Mouse (Mus musculus) limb, embryonic 12.5 days (tissue): Measurements from ENCODE around the gene Farsa. TPM values are rescaled to one million over a fixed set of nuclear protein-coding genes. Genes with fewer than 3 reads are reported as not detected.
"Not testable (repeated sequence)": the region's sequence is repeated elsewhere in the genome, so short reads cannot be mapped to it uniquely, and the experiment has no call there.

ENCODE experiments used
- ATAC-seq: fragments of 200-750 bp; cut with Nextera tagmentation; 2 replicates; pipeline ENCODE4 v1.8.0; 2017; ENCODE audit warnings: low read depth, moderate TSS enrichment; ENCODE audit not compliant: insufficient number of reproducible peaks, insufficient read depth, low FRiP score, low TSS enrichment
- H3K27ac ChIP-seq: fragments of 300-500 bp; sonication (generic); 2 replicates; pipeline ENCODE4 v1.5.1; 2016; ENCODE audit warnings: mild to moderate bottlenecking, moderate library complexity
- H3K27me3 ChIP-seq: fragments of 300-500 bp; sonication (generic); 2 replicates; pipeline ENCODE4 v1.6.1; 2016; ENCODE audit warnings: mild to moderate bottlenecking, moderate library complexity
- H3K36me3 ChIP-seq: fragments of 300-500 bp; sonication (generic); 2 replicates; pipeline ENCODE4 v1.6.1; 2016; ENCODE audit warnings: mild to moderate bottlenecking, moderate library complexity
- H3K4me1 ChIP-seq: fragments of 300-500 bp; sonication (generic); replicated peaks from 2 replicates; pipeline ENCODE4 v1.6.1; 2016
- H3K4me2 ChIP-seq: fragments of 300-500 bp; sonication (generic); 2 replicates; pipeline ENCODE4 v1.6.1; 2016; ENCODE audit warnings: mild to moderate bottlenecking, moderate library complexity
- H3K4me3 ChIP-seq: fragments of 300-500 bp; sonication (generic); replicated peaks from 2 replicates; pipeline ENCODE4 v1.5.1; 2016; ENCODE audit warnings: mild to moderate bottlenecking
- H3K9ac ChIP-seq: fragments of 300-500 bp; sonication (generic); replicated peaks from 2 replicates; pipeline ENCODE4 v1.6.1; 2016; ENCODE audit warnings: mild to moderate bottlenecking, moderate library complexity
- H3K9me3 ChIP-seq: fragments of 300-500 bp; sonication (generic); 2 replicates; pipeline ENCODE4 v1.6.1; 2016; ENCODE audit warnings: mild to moderate bottlenecking, moderate library complexity
- WGBS: fragments of 180-500 bp; shearing (Covaris S2); methylation state at CpG from one replicate; pipeline ENCODE4 v1.1.7; 2016; 5-methylcytosine and 5-hydroxymethylcytosine counted together
- polyA plus RNA-seq: library from polyadenylated mRNA; unstranded; fragments of >200 nt; fragmentation: Nextera tagmentation; extraction: Ambion mirVana; gene quantifications from 2 replicates; pipeline ENCODE4 v1.2.1, GENCODE M21; 2016

Gene Farsa
- polyA plus RNA-seq, 1 experiment from 2014 or later, result 109 TPM

DNA sequence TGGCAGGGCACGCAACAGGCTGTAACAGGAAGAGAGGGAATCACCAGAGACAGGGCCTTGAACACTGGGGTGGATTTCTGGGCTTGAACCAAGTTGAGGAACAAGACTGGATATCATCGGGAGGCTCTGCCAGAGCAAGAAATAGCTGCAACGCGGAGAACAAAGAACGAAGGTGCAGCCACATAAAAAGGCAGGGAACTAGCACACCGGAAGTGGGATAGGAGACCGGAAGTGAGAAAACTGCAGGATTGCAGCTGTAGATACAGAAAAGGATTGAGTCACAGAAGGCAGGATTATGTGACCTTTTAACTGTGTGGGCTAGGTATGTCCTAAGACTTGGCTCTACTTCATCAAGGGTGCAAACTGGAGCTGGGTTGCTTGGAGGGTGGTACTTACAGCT, 47.6 kb downstream of the Farsa start:
- Histone ChIP-seq H3K9me3 (no peaks in the 10 kb centered on the region), H3K27ac (no peak overlapping the region), H3K4me2 (no peak overlapping the region), H3K9ac (no peak overlapping the region), H3K36me3 (no peaks in the 10 kb centered on the region), H3K4me3 (no peak overlapping the region), H3K4me1 (peaks cover 18% of the 10 kb centered on the region), H3K27me3 (peaks cover 19% of the 10 kb centered on the region)
- 88% methylated on average over 7 of the region's 7 CpGs for WGBS
- ATAC-seq, result no peak

GRCm38 (mm10) chr8:84907037-84907436, 50.2 kb downstream of the Farsa start:
- Histone ChIP-seq H3K27me3 (peaks cover 34% of the 10 kb centered on the region), H3K4me1 (peaks cover 25% of the 10 kb centered on the region), H3K4me2 (no peak overlapping the region), H3K9me3 (no peaks in the 10 kb centered on the region), H3K36me3 (peaks cover 4% of the 10 kb centered on the region; the same call in 1 of the 2 replicates), H3K4me3 (no peak overlapping the region), H3K9ac (no peak overlapping the region), H3K27ac (no peak overlapping the region)
- WGBS, result 95% methylated on average over 9 of the region's 9 CpGs
- ATAC-seq, result no peak

DNA sequence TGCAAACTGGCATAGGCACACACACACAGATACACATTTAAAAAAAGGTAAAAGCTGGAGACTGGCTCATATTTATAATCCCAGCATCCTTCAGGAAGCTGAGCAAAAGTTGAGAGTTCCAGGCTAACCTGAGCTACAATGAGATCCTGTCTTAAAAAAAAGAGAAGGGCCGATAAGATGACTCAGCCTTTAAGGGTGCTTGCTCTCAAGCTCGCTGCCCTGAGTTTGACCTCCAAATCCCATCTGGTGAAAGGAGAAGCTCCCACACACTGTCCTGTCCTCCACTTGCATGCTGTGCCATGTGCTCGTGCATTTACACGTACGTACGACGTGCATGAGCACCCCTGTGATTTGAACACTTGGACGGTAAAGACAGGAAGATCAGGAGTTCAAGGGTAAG, 50.7 kb downstream of the Farsa start:
- Histone ChIP-seq H3K27ac (no peak overlapping the region), H3K36me3 (peaks cover 4% of the 10 kb centered on the region; the same call in 1 of the 2 replicates), H3K9ac (no peak overlapping the region), H3K4me2 (no peak overlapping the region), H3K27me3 (peaks cover 37% of the 10 kb centered on the region), H3K9me3 (no peaks in the 10 kb centered on the region), H3K4me1 (peaks cover 24% of the 10 kb centered on the region), H3K4me3 (no peak overlapping the region)
- 83% methylated on average over 8 of the region's 8 CpGs for WGBS
- no peak for ATAC-seq

GRCm38 (mm10) chr8:84907979-84908378, 51.2 kb downstream of the Farsa start:
- ATAC-seq, result not testable (repeated sequence)

GRCm38 (mm10) chr8:84908421-84909161, 51.8 kb downstream of the Farsa start, which contains the start of gene Dnase2a:
TSS of gene Dnase2a (plus strand) at chr8:84908560.
- Histone ChIP-seq H3K27me3 (peaks cover 48% of the 10 kb centered on the region), H3K4me3 (peak within 1 kb of the TSS; percentile 58), H3K9ac (peak within 1 kb of the TSS; percentile 70), H3K27ac (0 out of 2 replicates have a peak within 1 kb of the TSS, but pooled peaks have one; percentile 17), H3K9me3 (no peaks in the 10 kb centered on the region), H3K4me1 (peaks cover 25% of the 10 kb centered on the region), H3K4me2 (peak within 1 kb of the TSS; percentile 80), H3K36me3 (peaks cover 4% of the 10 kb centered on the region; the same call in 1 of the 2 replicates)
- under 1% methylated on average over 45 of the region's 45 CpGs for WGBS
- ATAC-seq, result peak; percentile 87

More at GRCm38 (mm10) chr8:84907979-84908378, 51.2 kb downstream of the Farsa start:
- H3K9me3 ChIP-seq, H3K9ac ChIP-seq, H3K27ac ChIP-seq, H3K36me3 ChIP-seq: not testable (repeated sequence)
- 25% methylated on average over 7 of the region's 7 CpGs for WGBS
- H3K4me1 ChIP-seq, result peaks cover 27% of the 10 kb centered on the region
- H3K4me2 ChIP-seq, result peak overlapping the region; percentile 80
- H3K27me3 ChIP-seq, result peaks cover 42% of the 10 kb centered on the region
- H3K4me3 ChIP-seq, result peak overlapping the region; percentile 58

GRCm38 (mm10) chr8:84909162-84909767, 52.5 kb downstream of the Farsa start:
- peaks cover 4% of the 10 kb centered on the region; the same call in 1 of the 2 replicates for H3K36me3 ChIP-seq
- H3K4me1 ChIP-seq, result peaks cover 24% of the 10 kb centered on the region
- H3K27ac ChIP-seq, result no peak overlapping the region
- 45% methylated on average over 20 of the region's 20 CpGs for WGBS
- no peak for ATAC-seq
- peaks cover 4% of the 10 kb centered on the region for H3K9me3 ChIP-seq
- peak overlapping the region; percentile 80 for H3K4me2 ChIP-seq
- peaks cover 55% of the 10 kb centered on the region for H3K27me3 ChIP-seq
- peak overlapping the region; percentile 70; the same call in 1 of the 2 replicates for H3K9ac ChIP-seq
- peak overlapping the region; percentile 58 for H3K4me3 ChIP-seq

- H3K4me2 ChIP-seq, result 0 out of 2 replicates have a peak overlapping the region, but pooled peaks have one; percentile 80
- no peak overlapping the region for H3K4me3 ChIP-seq
- H3K9me3 ChIP-seq, result peaks cover 8% of the 10 kb centered on the region
- no peak overlapping the region for H3K27ac ChIP-seq
- peaks cover 4% of the 10 kb centered on the region; the same call in 1 of the 2 replicates for H3K36me3 ChIP-seq
- ATAC-seq, result no peak
- 58% methylated on average over 5 of the region's 5 CpGs for WGBS
- no peak overlapping the region for H3K9ac ChIP-seq
- peaks cover 24% of the 10 kb centered on the region for H3K4me1 ChIP-seq
- peaks cover 57% of the 10 kb centered on the region for H3K27me3 ChIP-seq
Measured at GRCm38 (mm10) chr8:84909949-84910348, 53.2 kb downstream of the Farsa start.

- Histone ChIP-seq H3K9me3 (peaks cover 8% of the 10 kb centered on the region), H3K4me3 (no peak overlapping the region), H3K4me1 (peaks cover 24% of the 10 kb centered on the region), H3K27ac (no peak overlapping the region), H3K27me3 (peaks cover 62% of the 10 kb centered on the region), H3K4me2 (no peak overlapping the region), H3K9ac (no peak overlapping the region), H3K36me3 (peaks cover 4% of the 10 kb centered on the region; the same call in 1 of the 2 replicates)
- 89% methylated on average over 6 of the region's 6 CpGs for WGBS
- no peak for ATAC-seq
Measured at GRCm38 (mm10) chr8:84910551-84910950, 53.8 kb downstream of the Farsa start.

DNA sequence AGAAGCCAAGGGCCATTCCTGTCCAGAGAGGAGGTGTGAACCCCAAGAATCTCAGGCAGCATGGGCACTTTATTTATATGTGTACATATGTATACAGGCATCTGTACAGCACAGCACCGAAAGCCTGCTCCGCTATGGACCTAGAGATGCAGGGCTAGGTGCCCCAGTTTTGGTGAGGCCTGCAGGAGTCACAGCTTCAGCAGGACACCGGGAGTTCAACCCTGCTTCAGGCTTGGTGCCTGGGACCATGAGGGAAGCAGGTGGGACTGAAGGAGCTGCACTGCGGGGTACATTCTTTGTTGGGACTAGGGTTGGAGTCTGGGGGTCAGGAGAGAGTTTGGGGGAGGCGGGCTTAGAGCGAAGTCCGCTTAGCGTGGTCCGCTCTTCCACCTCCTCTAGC, 55.1 kb downstream of the Farsa start:
- 80% methylated on average over 9 of the region's 9 CpGs for WGBS
- 0 out of 2 replicates have a peak overlapping the region, but pooled peaks have one; percentile 91 for H3K4me2 ChIP-seq
- H3K27ac ChIP-seq, result no peak overlapping the region
- no peak for ATAC-seq
- peaks cover 4% of the 10 kb centered on the region; the same call in 1 of the 2 replicates for H3K36me3 ChIP-seq
- H3K9me3 ChIP-seq, result peaks cover 8% of the 10 kb centered on the region
- no peak overlapping the region for H3K9ac ChIP-seq
- H3K4me3 ChIP-seq, result peak overlapping the region; percentile 47; the same call in 1 of the 2 replicates
- H3K27me3 ChIP-seq, result peaks cover 75% of the 10 kb centered on the region
- peaks cover 24% of the 10 kb centered on the region for H3K4me1 ChIP-seq

DNA sequence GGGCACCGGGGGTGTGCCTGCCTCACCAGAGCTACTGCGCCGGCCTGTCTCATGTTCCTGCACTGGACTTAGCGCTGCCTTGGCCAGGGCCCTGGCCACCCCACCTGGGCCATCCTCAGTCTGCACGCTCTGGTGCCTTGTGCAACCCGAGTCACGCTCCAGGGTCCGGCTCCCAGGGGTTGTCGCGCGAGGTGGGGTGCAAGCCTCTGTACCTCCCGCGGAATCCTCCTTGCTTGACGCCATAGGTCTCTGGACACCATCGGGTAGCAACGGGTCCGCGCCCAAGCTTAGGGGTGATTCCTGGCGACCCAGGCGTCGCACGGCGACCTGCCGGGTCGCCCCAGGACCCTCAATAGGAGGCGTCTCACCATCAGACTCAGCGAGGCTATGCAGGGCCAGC, 55.6 kb downstream of the Farsa start:
- H3K36me3 ChIP-seq, result peaks cover 4% of the 10 kb centered on the region; the same call in 1 of the 2 replicates

DNA sequence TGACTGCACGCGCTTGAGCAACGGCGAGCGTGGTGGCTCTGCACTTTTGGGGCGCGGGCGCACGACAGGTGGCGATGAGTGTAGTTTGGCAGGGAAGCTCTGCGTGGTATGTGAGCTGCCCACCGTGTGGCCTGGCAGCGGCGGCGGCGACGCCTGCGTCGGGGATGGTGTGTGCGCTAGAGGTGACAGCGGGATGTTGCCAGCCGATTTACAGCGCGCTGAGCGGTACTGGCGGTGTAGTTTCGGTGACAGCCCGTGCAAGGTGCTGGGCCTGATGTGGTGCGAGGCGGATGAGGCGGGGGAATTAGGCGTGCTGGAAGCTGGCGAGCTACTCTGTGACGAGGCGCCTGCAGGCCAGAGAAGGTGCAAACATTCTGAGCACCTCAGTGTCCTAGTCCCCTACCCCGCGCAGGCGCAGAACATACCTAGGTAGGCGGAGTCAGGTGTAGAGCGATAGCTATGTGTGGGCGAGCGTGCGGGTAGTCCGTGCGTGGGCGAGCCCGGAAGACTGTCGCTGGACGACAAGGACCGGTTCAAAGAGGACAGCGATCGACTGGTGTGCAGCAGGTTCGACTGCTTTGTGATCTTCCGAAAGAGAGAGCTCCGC, 56.2 kb downstream of the Farsa start:
- ATAC-seq, result peak; percentile 21; the same call in 1 of the 2 replicates
- Histone ChIP-seq H3K9me3 (peaks cover 8% of the 10 kb centered on the region), H3K4me3 (peak overlapping the region; percentile 47), H3K36me3 (peaks cover 4% of the 10 kb centered on the region; the same call in 1 of the 2 replicates), H3K4me1 (peaks cover 24% of the 10 kb centered on the region), H3K27me3 (peaks cover 86% of the 10 kb centered on the region), H3K9ac (peak overlapping the region; percentile 42; the same call in 1 of the 2 replicates), H3K4me2 (peak overlapping the region; percentile 91), H3K27ac (no peak overlapping the region)
- WGBS, result 1% methylated on average over 55 of the region's 55 CpGs

More for the DNA sequence above, 55.6 kb downstream of the Farsa start:
- Histone ChIP-seq H3K9ac (peak overlapping the region; percentile 42; the same call in 1 of the 2 replicates), H3K27ac (no peak overlapping the region), H3K4me1 (peaks cover 24% of the 10 kb centered on the region), H3K27me3 (peaks cover 80% of the 10 kb centered on the region), H3K9me3 (peaks cover 8% of the 10 kb centered on the region), H3K4me2 (peak overlapping the region; percentile 91), H3K4me3 (peak overlapping the region; percentile 47)
- no peak for ATAC-seq
- 20% methylated on average over 27 of the region's 27 CpGs for WGBS
